Mouse (Mus musculus) hindbrain, embryonic 15.5 days (tissue): ENCODE measurements around the gene Chrdl2. TPM values are rescaled to one million over a fixed set of nuclear protein-coding genes. Genes with fewer than 3 reads are reported as not detected.
A peak's percentile ranks its signal among the peaks of the same experiment; 100 is the strongest.
"Not testable (repeated sequence)": the region's sequence is repeated elsewhere in the genome, so short reads cannot be mapped to it uniquely, and the experiment has no call there.

ENCODE experiments used
- ATAC-seq: fragments of 200-750 bp; cut with Nextera tagmentation; 2 replicates; pipeline ENCODE4 v1.8.0; 2017; ENCODE audit warnings: low read depth, moderate number of reproducible peaks, moderate TSS enrichment; ENCODE audit not compliant: low FRiP score
- H3K27ac ChIP-seq: fragments of 300-500 bp; sonication (generic); replicated peaks from 2 replicates; pipeline ENCODE4 v1.5.1; 2015; ENCODE audit warnings: mild to moderate bottlenecking, inconsistent platforms
- H3K27me3 ChIP-seq: fragments of 300-500 bp; sonication (generic); 2 replicates; pipeline ENCODE4 v1.6.1; 2015; ENCODE audit warnings: control low read depth, inconsistent platforms
- H3K36me3 ChIP-seq: fragments of 300-500 bp; sonication (generic); 2 replicates; pipeline ENCODE4 v1.6.1; 2015; ENCODE audit warnings: control low read depth, inconsistent platforms
- H3K4me1 ChIP-seq: fragments of 300-500 bp; sonication (generic); replicated peaks from 2 replicates; pipeline ENCODE4 v1.6.1; 2015; ENCODE audit warnings: control low read depth, inconsistent platforms
- H3K4me2 ChIP-seq: fragments of 300-500 bp; sonication (generic); 2 replicates; pipeline ENCODE4 v1.6.1; 2015; ENCODE audit warnings: moderate library complexity, mild to moderate bottlenecking, inconsistent platforms
- H3K4me3 ChIP-seq: fragments of 300-500 bp; sonication (generic); 2 replicates; pipeline ENCODE4 v1.5.1; 2015; ENCODE audit warnings: mild to moderate bottlenecking, inconsistent platforms
- H3K9ac ChIP-seq: fragments of 300-500 bp; sonication (generic); 2 replicates; pipeline ENCODE4 v1.6.1; 2015; ENCODE audit warnings: inconsistent platforms
- H3K9me3 ChIP-seq: fragments of 300-500 bp; sonication (generic); 2 replicates; pipeline ENCODE4 v1.6.1; 2016; ENCODE audit warnings: control low read depth, inconsistent platforms
- WGBS: fragments of 180-500 bp; shearing (Covaris S2); methylation state at CpG from one replicate; pipeline ENCODE4 v1.1.7; 2015; 5-methylcytosine and 5-hydroxymethylcytosine counted together
- polyA plus RNA-seq: library from polyadenylated mRNA; unstranded; fragments of >200 nt; fragmentation: Nextera tagmentation; extraction: Ambion mirVana; gene quantifications from 2 replicates; pipeline ENCODE4 v1.2.1, GENCODE M21; 2015

Chrdl2 gene
- polyA plus RNA-seq, 1 experiment from 2014 or later = 1.3 TPM

DNA sequence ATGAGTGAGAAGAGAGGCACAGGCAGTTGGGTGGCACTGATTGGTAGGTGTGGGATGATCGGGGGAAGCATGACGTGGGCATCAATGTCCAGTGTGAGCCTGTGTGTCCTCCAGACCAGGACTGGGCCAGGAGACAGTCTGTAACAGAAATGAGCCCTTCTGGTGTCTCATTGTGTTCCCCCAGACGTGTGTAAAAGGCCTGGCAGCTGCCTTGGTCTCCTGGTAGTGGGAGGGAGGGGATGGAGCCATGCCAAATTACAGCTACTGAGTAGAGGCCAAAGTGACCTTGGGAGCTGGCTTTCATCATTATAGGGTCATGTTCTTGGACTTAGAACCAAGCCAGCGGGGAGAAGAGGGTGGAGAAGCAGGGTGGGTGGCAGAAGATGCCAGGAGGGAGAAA lies 45.9 kb downstream of the Chrdl2 start:
- WGBS = 69% methylated on average over 4 of the region's 4 CpGs
- Histone ChIP-seq H3K4me3 (no peak overlapping the region), H3K4me1 (no peaks in the 10 kb centered on the region), H3K27me3 (no peaks in the 10 kb centered on the region), H3K36me3 (no peaks in the 10 kb centered on the region), H3K9me3 (no peaks in the 10 kb centered on the region), H3K9ac (no peak overlapping the region), H3K27ac (no peak overlapping the region), H3K4me2 (no peak overlapping the region)
- no peak for ATAC-seq

DNA sequence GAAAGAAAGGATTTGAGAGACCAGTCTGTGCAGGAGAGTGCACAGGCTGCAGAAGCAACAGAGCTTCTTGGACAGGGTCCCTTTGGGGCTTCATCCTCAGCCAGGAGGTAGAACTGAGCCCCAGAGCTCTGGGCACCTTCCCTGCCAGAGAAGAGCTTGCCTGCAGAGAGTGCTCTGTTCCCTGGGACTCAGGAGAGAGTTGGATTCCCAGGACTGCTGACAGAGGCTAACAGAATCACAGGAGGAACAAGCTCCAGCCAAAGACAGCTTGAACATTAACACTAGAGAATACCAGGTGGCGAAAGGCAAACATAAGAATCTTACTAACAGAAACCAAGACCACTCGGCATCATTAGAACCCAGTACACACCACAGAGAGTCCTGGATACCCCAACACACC lies 47.0 kb downstream of the Chrdl2 start:
- H3K36me3 ChIP-seq, H3K4me2 ChIP-seq, H3K4me1 ChIP-seq, H3K9ac ChIP-seq, H3K9me3 ChIP-seq, H3K27ac ChIP-seq, H3K4me3 ChIP-seq, H3K27me3 ChIP-seq, ATAC-seq: not testable (repeated sequence)
- 95% methylated on average over 2 of the region's 2 CpGs for WGBS

DNA sequence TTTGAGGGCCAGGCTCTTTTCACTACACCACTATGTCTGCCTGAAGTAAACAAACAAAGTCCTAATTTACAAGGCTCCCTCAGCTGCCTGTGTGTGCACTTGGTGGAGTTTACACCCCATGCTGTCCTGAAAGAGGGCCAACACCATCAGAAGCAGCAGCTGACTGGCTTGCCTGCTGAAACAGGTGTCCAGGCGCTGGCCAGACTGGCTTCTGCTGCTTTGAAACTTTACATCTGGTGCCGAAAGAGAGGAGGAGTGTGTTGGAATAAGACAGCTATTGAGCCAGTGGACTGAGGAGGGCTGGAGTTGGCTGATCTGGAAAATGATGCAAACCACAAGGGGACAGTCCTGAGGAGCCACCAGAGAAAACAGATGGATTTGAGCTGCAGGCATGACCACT lies 68.0 kb downstream of the Chrdl2 start:
- 86% methylated on average over 2 of the region's 2 CpGs for WGBS

DNA sequence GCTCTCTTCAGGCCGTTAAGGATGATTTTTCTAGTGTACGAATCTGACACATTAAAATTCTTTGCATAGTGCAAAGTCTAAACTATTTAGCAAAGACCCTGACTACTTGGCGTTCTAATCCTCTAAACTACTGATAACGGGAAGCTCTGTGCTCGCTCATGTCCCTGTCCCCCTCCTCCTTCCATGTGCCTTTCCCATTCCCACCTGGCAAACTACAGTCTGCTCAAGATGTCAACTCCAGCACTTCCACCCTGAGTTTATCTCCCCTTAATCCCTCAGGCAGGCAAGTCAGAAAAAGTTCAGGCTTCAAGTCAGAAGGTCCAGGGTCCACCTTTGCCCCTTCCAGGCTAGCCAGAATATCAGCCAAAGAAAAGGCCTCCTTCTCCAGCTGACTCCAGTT lies 70.3 kb downstream of the Chrdl2 start:
- Histone ChIP-seq H3K27me3 (no peaks in the 10 kb centered on the region), H3K4me1 (no peaks in the 10 kb centered on the region), H3K27ac (no peak overlapping the region), H3K9ac (no peak overlapping the region), H3K9me3 (no peaks in the 10 kb centered on the region), H3K4me3 (no peak overlapping the region), H3K4me2 (no peak overlapping the region), H3K36me3 (peaks cover 11% of the 10 kb centered on the region; the same call in 1 of the 2 replicates)
- WGBS = 89% methylated on average over 5 of the region's 5 CpGs
- no peak for ATAC-seq

More for the DNA sequence above, 68.0 kb downstream of the Chrdl2 start:
- ATAC-seq = 0 out of 2 replicates have a peak, but pooled peaks have one; percentile 23
- H3K27me3 ChIP-seq = no peaks in the 10 kb centered on the region
- H3K9me3 ChIP-seq = no peaks in the 10 kb centered on the region
- H3K4me2 ChIP-seq = no peak overlapping the region
- no peak overlapping the region for H3K27ac ChIP-seq
- H3K4me3 ChIP-seq = no peak overlapping the region
- H3K4me1 ChIP-seq = no peaks in the 10 kb centered on the region
- H3K9ac ChIP-seq = no peak overlapping the region
- H3K36me3 ChIP-seq = peaks cover 10% of the 10 kb centered on the region; the same call in 1 of the 2 replicates

DNA sequence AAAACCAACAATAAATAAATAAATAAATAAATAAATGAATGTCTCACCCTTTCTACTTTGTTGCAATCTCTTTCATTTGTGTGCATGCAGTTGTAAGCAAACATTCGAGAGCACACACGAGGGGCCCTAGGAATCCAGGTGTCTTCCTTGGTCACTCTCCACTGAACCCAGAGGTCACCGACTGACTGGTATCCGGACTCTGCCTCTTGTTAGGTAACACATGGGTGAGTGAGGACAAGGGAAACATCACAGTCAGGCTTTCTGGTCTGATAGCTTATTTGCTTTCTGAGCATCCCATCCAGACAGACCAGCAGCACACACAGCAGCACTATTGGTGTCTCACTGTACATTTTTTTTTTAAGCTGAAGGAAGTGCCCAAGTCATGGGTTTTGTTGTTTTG lies 71.1 kb downstream of the Chrdl2 start:
- Histone ChIP-seq H3K4me1 (no peaks in the 10 kb centered on the region), H3K27ac (no peak overlapping the region), H3K4me2 (no peak overlapping the region), H3K9me3 (no peaks in the 10 kb centered on the region), H3K27me3 (no peaks in the 10 kb centered on the region), H3K4me3 (no peak overlapping the region), H3K36me3 (peaks cover 11% of the 10 kb centered on the region; the same call in 1 of the 2 replicates), H3K9ac (no peak overlapping the region)
- ATAC-seq = no peak
- 87% methylated on average over 4 of the region's 4 CpGs for WGBS

DNA sequence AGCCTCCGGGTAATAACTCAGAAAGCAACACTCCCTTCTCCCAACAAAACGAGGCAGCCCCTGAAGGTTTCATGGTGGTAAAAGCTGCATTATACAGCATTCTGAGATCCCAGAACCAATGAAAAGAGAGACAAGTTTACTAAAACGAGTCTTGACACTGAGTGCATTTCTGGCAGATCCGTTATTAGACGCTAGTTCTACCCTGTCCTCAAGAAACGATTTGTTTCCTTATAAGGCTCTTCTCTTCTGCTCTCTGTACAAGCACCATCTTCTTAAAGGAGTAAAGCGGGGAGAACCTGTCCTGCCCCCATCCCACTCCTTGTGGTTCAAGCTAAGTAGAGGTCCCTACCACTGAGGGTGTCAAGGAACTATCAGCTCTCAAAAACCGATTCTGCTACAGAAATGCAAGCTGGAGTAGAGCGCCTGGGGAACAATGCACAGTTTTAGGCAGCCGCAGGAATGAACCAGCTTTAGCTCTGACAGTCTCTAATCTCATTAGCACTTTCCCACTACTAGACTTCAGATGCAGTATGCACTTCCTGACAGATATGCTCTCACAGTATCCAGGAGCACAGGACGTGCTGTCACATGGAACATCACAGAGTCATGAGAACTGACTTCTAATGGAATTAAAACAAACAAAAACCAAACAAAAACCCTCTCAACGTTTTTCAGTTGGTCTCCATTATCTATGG lies 74.3 kb downstream of the Chrdl2 start:
- Histone ChIP-seq H3K9me3 (no peaks in the 10 kb centered on the region), H3K27ac (no peak overlapping the region), H3K4me3 (no peak overlapping the region), H3K27me3 (no peaks in the 10 kb centered on the region), H3K4me2 (no peak overlapping the region), H3K36me3 (peaks cover 30% of the 10 kb centered on the region), H3K4me1 (no peaks in the 10 kb centered on the region), H3K9ac (no peak overlapping the region)
- WGBS = 79% methylated on average over 12 of the region's 12 CpGs
- ATAC-seq = no peak

DNA sequence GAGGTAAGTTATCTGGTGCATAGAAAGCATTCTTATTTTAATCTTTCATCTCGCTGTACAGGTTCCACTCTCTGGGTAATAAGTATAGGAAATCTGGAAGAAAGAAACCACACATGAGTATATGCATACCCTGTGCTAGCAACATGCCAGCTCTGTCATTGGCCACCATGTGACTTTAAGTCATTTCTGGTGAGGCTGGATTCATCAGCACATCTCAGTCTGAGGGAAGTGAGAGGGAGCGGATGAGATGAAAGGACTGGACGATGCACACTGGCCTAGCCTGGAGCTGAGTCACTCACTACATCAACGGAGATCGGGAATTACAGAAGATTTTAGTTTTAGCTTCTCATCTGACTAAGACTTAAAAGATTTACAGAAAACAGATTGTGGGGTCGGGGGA lies 76.9 kb downstream of the Chrdl2 start:
- Histone ChIP-seq H3K27ac (no peak overlapping the region), H3K4me1 (no peaks in the 10 kb centered on the region), H3K4me3 (no peak overlapping the region), H3K27me3 (no peaks in the 10 kb centered on the region), H3K9ac (no peak overlapping the region), H3K4me2 (no peak overlapping the region), H3K36me3 (peaks cover 38% of the 10 kb centered on the region), H3K9me3 (no peaks in the 10 kb centered on the region)
- no peak for ATAC-seq
- 93% methylated on average over 6 of the region's 6 CpGs for WGBS

DNA sequence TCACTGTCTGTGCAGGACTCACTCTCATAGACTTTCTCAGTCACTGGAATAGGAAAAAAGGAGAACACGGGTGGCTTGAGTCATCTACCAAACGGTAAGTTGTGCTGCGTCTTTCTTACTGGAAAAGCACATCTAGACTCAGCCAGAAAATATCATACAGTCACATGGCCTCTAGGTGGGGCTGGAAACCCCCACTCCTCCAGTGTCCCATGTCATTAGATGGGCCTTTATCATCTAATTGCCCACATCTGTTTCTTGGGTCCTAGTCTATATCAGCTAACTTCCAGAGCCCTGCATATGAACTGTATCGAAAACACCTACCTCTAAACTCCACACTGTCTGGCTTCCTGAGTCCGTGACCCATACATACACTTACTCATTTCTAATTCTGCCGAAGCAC lies 77.8 kb downstream of the Chrdl2 start:
- WGBS = 93% methylated on average over 6 of the region's 6 CpGs

More for the DNA sequence above, 77.8 kb downstream of the Chrdl2 start:
- no peaks in the 10 kb centered on the region for H3K4me1 ChIP-seq
- H3K9ac ChIP-seq = no peak overlapping the region
- no peak overlapping the region for H3K27ac ChIP-seq
- H3K4me3 ChIP-seq = no peak overlapping the region
- no peak overlapping the region for H3K4me2 ChIP-seq
- H3K36me3 ChIP-seq = peaks cover 38% of the 10 kb centered on the region
- no peaks in the 10 kb centered on the region for H3K9me3 ChIP-seq
- ATAC-seq = no peak
- H3K27me3 ChIP-seq = no peaks in the 10 kb centered on the region

Other genes starting within 250 kb of the Chrdl2 start
- gene Olfr521, start 242.7 kb upstream of the Chrdl2 start, polyA plus RNA-seq = not detected in 2 replicates
- gene Neu3, start 177.8 kb upstream of the Chrdl2 start, polyA plus RNA-seq = 1.6 and 2.1 TPM in 2 replicates
- 0.80 and 1.1 TPM in 2 replicates for gene Xrra1, start 147.1 kb upstream of the Chrdl2 start, polyA plus RNA-seq
- gene Spcs2, start 142.7 kb upstream of the Chrdl2 start, polyA plus RNA-seq = 276 and 279 TPM in 2 replicates
- 4.6 and 4.9 TPM in 2 replicates for gene Rnf169, start 25.7 kb upstream of the Chrdl2 start, polyA plus RNA-seq
- 44.9 and 45.6 TPM in 2 replicates for gene Pold3, start 115.4 kb downstream of the Chrdl2 start, polyA plus RNA-seq
- 16.8 and 19.6 TPM in 2 replicates for gene Lipt2, start 153.1 kb downstream of the Chrdl2 start, polyA plus RNA-seq
- gene Kcne3, start 170.3 kb downstream of the Chrdl2 start, polyA plus RNA-seq = 0.82 and 0.90 TPM in 2 replicates
- 24.8 and 27.2 TPM in 2 replicates for gene Pgm2l1, start 221.2 kb downstream of the Chrdl2 start, polyA plus RNA-seq